Mouse (Mus musculus): ENCODE results near the gene Gmppa.

Gmppa gene

DNA sequence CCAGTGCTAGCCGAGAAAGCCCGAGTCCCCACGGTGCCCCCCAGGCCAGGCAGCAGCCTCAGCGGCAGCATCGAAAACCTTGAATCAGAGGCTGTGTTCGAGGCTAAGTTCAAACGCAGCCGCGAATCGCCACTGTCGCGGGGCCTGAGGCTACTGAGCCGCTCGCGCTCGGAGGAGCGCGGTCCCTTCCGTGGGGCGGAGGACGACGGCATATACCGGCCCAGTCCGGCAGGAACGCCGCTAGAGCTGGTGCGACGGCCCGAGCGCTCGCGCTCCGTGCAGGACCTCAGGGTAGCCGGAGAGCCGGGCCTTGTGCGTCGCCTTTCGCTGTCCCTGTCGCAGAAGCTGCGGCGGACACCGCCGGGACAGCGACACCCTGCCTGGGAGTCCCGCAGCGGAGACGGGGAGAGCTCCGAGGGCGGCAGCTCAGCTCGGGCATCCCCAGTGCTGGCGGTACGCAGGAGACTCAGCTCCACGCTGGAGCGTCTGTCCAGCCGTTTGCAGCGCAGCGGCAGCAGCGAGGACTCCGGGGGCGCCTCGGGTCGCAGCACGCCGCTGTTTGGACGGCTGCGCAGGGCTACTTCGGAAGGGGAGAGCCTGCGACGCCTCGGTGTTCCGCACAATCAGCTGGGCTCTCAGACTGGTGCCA lies 12.8 kb upstream of the Gmppa start:
- DNase-seq (ENCODE audit: low spot score): peak; percentile 49

DNA sequence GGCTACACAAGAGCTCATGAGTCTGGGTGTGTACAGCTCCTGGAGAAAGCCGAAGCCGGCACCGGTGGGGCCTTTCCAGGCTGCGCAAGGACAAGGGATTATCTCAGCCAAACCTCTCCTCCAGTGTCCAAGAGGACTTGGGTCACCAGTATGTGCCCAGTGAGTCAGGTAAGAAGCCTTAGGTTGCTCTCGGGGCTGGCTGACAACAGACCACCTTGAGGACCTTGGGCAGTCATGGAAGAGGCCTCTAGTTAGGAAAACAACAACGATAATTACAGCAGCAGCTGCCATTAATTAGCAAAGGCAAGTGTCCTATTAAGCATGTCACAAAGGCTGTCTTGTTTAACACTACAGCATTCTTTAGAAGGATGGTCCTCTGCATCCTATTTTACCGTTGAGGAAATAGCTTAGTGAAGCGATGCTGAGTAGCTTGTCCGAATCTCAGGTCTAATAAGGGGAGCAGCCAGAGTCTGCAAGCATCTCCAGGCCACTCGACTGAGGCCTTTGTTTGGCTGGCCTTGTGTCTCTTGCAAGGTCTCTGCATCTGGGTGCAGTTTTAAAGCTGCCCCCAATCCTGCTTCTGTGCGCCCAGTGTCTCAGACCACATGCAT lies 11.8 kb upstream of the Gmppa start:
- peak; percentile 43 for DNase-seq (ENCODE audit: low spot score)

DNA sequence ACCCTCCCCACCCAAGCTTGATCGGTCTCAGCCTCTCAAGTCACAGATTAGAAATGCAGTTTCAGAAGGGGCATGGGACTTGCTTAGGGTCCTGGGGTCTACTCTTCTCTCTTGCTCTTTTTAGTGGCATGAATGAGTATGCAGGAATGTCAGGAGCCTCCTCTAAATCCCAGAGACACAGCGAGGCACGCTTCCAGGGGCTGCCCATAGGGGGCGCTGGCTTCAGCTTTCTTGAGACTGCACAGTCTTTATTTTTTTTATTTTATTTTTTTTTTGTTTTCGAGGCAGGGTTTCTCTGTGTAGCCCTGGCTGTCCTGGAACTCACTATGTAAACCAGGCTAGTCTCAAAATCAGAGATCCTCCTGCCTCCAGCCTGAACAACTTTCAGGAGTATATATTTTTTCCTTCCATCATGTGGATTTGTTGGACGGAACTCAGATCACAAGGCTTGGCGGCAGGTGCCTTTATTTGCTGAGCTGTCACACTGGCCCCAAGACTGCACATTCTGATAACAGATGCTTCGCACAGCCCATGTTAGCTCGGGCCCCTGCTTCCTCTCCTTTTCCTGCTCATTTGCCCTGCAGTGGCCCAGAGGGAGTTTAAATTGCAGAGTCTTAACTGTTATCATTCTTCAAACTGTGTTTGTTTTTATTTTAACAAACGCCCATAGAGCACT lies 9.8 kb upstream of the Gmppa start:
- DNase-seq (ENCODE audit: low spot score): peak; percentile 81

DNA sequence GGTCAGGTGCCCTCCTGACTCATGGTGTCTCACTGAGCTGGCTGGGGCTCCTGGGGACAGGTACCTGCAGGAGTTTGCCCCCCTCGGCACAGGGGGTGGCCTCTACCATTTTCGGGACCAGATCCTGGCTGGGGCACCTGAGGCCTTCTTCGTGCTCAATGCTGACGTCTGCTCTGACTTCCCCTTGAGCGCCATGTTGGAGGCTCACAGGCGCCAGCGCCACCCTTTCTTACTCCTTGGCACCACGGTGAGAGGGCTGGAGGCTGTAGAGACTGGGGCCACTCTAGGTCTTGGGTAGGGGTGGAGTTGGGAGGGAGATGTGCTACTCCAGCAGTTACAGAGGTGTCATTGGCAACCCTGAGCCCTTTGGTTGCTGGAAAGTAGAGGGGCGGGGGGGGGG lies 3.1 kb downstream of the Gmppa start:
- no peak for DNase-seq (ENCODE audit: low spot score)

DNA sequence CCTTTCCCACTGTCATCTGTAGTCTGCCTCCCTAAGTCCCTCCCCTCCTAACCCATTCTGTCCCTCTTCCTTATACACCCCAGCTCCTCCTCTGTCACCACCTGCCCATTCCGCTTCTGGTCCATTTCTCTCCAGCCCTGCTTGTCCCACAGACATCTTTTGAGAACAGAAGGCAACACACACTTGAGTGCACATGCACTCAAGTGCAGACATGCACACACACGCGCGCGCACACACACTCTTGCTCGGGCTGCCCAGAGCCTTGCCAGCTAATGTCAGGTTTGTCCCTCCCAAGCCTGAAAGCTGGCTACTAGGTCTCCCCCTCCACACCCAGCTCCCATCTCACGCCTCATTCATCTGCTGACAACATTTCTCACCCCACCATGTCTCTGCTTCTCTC lies 4.9 kb downstream of the Gmppa start:
- no peak for DNase-seq (ENCODE audit: low spot score)

DNA sequence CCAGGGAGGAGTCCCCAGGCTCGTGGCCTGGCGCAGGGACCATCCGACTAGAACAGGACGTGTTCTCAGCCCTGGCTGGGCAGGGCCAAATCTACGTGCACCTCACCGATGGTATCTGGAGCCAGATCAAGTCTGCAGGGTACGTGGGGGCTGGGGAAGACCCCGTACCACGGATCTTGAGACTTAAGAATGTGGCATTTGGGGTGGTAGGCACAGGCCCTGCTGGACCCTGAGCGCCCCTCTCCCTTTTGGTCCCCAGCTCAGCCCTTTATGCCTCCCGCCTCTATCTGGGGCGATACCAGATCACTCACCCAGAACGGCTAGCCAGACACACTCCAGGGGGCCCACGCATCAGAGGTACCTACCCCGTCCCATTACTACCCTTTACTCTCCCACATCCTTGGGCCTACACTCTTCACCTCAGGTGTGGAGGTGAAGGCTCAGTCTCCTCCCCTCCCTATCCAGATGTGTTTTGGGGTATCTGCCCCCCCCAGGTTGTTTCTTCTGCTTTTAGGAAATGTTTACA lies 5.8 kb downstream of the Gmppa start:
- DNase-seq (ENCODE audit: low spot score): no peak

DNA sequence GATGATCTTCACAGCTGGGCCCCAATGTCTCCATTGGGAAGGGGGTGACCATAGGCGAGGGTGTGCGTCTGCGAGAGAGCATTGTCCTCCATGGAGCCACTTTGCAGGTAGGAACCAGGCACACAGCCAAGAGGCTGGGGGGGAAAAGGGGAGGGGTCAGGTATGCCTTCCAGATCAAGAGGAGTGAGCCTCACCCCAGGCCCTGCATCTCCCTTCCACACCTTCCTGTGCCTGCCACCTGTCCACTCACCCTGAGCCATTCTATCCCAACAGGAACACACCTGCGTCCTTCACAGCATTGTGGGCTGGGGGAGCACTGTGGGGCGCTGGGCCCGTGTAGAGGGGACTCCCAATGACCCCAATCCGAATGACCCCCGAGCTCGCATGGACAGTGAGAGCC lies 6.4 kb downstream of the Gmppa start:
- no peak for DNase-seq (ENCODE audit: low spot score)

DNA sequence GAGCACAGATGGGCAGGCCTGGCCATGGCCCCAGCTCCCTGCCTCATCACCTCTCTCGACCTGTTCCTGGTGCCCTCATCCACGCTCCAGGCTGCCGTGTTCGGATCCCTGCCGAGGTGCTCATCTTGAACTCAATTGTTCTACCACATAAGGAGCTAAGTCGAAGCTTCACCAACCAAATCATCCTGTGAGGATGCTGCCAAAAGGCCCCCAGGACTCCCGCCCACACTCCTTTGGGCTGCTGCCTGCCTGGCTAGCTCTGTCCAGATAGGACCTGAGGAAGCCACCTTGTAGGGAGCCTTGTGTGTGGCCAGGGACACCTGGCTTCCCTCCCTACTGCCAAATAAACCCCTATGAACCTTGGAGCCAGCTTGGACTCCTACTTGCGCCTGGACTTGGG lies 7.1 kb downstream of the Gmppa start:
- DNase-seq (ENCODE audit: low spot score): no peak

DNA sequence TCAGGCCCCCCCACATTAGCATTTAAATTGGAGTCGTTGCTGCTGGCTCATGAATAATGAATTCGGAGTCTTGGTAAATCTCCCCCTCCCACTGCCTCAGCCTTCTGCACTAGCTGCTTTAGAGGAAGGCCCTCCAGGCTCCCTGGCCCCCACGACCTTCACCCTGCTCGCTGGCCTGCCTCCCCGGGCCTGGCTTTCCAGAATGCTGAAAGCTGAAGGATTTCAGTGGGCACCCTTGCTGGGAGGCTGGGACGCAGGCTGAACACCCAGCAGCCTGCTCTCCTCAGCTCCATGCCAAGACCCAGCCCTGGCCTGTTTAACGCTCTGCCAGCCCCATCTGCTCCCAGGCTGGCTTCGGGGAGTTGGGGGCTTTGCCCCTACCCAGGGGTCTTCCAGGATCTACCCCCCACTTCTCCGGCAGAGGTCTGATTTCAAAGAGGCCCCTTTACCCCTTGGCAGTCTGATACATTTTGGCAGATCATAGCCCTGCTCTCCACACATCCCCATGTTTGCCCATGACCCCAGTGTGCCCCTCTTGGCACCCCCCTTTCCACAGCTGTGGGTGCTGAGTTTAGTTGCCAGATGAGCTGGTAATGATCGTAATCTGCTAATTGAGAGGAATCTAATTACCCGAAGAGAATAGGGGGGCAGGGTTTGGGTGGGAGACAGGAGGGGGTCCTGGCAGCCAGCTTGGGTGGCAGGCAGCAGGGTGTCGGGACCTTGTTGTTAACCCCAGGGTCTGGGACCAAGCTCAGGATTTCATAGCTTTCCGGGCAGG lies 7.7 kb downstream of the Gmppa start:
- DNase-seq (ENCODE audit: low spot score): no peak

DNA sequence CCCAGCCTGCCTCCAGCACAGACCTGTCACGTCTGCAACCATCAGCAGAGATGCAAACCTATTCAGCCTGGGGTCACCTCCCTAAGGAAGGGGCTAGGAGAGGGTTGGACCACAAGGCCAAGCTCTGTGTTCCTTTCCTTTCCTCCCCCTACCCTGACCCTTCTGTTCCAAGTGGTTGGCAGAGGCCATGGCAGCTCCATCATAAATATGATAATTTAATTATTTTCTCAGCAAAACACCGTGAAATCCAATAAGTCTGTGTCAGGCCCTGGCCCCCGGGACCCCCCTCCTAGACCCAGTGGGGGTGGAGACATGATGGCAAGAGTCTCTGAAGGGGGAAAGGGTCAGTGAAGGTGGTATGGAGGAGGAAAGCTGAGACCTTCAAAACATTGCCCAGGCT lies 8.5 kb downstream of the Gmppa start:
- DNase-seq (ENCODE audit: low spot score): no peak

DNA sequence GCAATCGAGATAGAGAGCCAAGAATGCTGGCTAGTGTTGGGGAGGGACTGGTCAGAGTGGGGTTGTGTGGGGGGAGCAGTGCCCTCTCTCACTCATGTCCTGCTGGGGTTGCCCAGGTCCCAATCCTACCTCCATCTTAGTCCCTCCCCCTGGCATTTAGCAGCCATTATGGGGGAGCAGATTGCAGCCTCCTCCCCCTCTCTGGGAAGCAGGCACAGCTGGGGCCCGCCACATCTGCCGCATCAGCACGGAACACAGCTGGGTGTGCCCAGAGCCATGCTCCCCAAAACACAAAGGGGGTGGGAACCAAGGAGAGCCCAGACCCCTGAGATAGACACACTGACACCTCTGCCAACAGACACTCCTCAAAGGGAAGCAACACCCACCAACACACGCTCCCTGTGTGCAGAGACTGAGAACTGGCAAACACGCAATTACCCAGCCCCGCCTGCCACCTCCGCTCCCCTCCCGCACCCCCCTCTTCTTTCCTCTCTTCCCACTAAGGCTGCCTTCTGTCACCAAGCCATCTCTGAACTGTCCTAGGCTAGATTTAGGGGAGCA lies 9.5 kb downstream of the Gmppa start:
- no peak for DNase-seq (ENCODE audit: low spot score)

DNA sequence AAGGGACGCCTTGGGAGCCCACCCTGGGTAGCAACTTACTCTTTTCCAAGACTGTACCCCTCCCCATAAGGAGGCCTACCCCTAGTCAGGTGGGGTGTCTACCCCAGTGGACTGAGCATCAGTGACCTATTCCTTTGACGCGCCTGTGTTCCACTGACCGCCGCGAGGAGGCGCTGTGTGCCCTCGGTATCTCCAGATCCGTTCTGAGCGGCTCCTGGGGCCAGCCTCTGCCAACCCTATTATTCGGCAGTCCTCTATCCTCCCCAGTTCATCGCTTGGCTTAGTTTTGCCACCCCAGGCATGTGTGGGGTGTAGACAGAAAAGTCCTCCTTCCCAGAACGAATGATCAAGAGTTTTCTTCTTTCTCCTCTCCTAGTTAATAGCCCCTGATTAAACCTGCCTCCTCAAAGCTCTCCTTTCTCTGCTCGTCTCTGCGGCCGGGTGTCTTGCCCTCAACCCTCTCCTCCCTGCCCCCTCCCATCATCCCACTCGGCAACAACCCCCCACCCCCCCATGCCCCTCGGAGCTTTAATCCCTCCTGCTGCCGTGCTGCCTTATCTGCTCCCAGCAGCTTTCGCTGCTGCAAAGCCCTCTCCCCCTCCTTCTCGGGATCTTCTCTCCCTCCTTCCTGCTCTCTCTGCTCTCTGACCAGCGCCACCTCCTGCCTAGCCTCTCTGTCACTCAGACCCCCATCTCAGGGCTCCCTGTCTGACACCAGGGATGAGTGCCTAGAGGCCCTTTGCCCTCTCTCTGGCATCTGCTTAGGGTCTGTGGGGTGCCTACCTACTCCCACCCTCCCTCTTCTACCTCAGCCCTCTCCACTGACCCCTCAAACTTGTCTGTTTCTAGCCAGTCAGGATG lies 10.3 kb downstream of the Gmppa start:
- peak; percentile 89 for DNase-seq (ENCODE audit: low spot score)

DNA sequence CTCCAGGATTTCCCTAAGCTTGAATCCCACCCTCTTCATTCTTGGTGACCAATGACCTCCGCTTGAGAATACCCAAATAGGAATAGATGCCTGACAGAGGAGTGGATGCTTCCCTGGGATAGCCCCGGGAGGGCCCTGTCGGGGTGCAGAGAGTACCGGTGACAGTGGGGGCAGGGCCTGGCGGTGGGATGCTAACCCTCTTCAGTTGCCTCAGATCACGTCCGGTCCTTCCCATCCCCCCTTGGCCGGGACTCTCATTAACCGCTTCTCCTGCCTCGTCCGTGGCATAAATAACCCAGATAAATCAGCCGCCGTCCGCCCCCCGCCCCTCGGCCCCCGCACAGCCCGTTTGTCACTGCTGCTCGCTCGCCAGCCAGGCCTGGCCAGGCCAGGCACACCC lies 10.9 kb downstream of the Gmppa start:
- DNase-seq (ENCODE audit: low spot score): peak; percentile 62

DNA sequence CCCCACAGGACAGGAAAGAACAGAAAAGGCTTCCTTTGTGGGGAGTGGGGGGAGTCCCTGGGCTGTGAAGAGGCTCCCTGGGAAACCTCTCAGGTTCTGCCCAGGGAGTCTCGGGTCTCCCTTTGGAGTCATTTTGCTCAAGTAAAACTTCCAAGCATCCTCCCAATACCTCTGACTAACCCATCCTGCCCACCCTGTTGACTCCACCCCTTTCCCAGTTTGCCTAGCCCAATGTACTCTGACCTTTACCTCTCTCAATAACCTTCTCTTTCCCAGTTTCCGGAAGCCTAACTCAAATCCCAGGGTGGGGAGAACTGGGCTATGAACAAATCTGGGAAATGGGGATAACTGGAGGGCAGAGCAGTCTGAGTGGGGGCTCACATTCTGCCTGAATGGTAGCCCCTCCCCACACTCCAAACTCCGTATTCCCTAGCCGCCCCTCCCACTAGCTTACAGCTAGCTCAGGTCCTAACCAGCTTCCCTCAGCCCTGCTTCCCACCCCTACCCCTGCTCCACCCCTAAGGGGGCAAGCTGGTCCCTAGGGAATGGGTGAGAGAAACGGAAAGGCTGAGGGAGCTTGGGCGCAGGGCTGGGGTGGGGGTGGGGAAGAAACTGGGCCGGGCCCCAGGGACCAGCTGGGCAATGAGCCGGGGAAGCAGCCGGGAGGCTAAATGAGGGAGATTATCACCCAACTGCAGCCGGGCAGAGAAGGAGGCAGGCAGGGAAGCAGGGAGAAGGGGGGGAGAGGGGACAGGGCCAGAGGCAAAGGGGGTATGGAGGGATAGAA lies 11.7 kb downstream of the Gmppa start:
- peak; percentile 74 for DNase-seq (ENCODE audit: low spot score)

DNA sequence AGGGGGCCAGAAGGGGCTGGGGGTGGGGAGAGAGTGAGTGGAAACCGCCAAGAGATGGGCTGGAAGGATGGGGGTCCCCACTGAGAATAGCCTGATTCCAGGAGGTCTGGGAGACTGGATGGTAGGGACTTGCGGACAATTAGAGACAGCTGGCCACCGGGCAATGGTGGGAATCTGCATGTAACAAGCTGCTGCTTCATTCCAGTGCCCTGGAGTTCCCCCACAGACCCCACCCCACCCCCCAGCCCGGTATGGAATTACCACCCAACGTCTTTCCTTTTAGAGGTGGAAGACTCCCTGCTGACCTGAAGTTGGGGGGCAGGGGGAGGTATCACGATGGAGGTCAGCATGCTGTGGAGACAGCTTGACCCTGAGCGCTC lies 12.3 kb downstream of the Gmppa start:
- DNase-seq (ENCODE audit: low spot score): no peak

DNA sequence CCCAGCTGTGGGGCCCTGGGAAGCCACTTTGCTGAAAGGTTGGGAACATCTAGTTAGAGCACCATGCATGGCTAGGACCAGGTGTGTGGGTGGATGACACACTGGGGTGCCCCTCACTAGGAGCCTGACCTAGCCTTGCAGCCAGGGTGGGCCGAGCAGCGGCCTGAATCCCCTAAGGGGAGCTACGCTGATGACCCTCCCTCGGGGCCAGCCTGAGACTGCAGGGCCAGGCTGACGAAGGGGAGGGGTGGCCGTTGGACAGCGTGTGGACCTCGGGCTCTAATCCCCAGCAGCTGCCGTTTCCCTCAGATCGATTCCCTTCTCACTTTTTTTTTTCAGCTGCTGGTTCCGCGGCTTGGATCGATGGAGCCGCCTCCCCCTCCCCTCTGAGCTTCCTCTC lies 13.2 kb downstream of the Gmppa start:
- DNase-seq (ENCODE audit: low spot score): peak; percentile 79

DNA sequence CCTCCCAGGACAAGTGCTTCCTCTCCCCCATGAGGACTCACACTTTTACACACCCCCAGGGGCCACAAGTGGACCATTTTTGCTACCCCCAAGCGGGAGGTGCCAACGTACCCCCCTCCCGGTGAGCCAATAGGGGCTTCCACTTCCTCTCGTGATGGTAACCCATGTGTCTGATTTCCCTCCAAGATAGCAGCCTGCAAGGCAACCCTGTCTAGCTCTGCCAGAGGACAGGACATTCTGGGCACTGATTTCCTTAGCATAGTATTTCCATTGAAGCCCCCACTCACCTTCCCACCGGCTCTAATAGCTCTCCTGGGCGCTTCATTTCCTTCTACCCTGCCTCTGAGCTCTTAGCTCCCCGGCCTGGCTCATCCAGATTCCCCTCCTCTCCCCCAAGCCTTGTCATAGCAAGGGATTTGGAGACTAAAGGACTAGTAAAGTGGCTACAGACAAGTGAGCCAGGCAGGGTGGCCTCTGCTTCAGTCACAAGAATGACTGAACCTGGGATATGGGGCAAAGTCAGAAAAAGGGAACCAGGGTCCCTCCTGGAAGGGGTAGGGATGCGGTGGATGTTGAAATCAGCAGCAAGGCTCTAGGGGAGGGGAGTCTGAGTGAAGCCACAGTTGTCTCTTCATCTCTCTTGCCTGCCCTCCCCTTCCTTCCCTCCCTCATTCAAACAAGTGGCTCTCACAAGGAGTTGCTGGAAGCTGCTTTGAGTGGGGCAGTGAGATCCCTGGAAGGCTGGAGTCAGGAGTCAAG lies 13.8 kb downstream of the Gmppa start:
- DNase-seq (ENCODE audit: low spot score): no peak

DNA sequence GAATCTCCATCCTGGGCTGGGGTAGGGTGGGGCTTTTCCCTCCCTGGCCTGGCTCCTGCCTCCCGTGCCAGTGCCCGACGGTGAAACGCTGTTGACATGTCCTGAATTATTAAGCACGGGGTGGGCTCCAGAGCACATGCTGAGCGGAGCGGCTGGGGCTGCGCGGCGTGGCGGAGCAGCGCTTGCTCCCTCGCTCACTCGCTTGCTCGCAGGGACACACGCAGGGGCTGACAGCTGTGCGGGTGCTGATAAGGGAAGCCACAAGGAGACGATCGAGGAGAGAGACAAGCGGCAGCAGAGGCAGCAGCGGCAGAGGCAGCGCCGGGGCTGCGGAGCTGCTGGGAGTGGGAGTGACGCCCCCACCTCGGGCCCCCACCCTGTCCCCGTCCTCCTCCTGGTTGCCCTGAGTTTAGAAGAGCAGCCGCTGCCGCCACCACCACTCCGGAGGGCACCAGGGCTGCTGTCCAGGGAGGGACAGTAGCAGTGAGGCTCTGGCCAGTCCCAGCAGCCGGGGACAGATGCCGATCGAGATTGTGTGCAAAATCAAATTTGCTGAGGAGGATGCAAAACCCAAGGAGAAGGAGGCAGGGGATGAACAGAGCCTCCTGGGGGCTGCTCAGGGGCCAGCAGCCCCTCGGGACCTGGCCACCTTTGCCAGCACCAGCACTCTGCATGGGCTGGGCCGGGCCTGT lies 14.7 kb downstream of the Gmppa start, which contains the start of gene Asic4:
Gene Asic4 (plus strand): TSS at position 123 of the 692 bp plus-strand sequence.
- DNase-seq (ENCODE audit: low spot score): peak; percentile 56

DNA sequence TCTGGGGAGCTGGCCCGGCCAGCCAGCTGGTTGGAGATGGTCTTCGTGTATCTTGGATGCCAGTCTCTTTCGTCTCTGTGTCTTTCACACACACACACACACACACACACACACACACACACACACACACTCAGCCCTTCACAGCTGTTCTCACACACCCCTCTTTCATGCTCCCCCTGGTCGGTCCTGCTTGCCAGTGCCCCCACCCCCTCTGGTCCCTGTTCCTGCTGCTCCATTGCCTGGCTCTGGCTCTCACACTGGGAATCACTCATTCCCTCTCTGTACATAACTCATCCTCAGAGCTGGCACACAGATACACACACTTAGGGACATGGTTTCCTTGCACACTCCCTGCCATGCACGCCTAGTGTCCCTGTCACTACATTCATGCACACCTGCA lies 16.2 kb downstream of the Gmppa start:
- no peak for DNase-seq (ENCODE audit: low spot score)
